Mouse (Mus musculus) CD4-positive, CD25-positive, alpha-beta regulatory T cell, adult 2 months (primary cell): ENCODE results near the gene Tut7.

Experiments used
- DNase-seq: peaks from one replicate; pipeline ENCODE4 v3.0.0-alpha.2; 2012; ENCODE audit warnings: low read depth, low spot score

Gene Tut7

DNA sequence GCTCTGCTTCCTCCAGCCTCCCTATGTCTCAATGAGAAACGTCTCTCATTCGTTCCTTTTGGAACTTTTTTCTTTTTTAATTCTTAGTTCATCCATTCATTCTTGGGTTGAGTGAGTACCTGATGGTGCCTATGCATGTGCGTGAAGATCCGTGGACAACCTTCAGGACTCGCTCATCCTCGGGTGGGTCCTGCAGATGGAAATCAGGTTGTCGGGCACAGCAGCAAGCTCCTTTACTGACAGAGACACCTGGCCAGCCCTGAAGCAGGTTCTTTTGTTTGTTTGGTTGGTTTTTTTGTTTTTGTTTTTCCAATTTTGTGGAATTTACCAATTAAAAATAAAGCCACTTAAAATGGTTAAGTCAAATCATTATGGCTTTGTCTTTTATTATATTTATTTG, 9.9 kb upstream of the Tut7 start:
- no peak for DNase-seq

DNA sequence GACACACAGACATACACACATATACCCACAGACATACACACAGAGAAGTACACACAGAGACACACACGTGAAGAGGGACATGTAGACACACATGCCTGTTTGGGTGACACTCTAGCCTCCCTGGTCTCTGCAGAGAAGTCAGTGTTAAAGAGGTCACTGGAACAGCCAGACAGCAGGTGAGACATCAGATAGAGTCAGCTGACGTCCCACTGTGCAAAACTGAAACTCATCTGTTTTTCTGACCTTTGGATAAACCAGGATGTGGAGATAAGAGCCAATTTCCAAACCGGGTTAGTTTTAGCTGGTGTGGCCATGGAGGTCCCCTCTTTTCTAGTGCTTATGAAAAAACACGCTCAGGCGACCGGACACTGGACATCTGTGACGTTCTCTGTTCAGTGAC, 9.5 kb upstream of the Tut7 start:
- no peak for DNase-seq

DNA sequence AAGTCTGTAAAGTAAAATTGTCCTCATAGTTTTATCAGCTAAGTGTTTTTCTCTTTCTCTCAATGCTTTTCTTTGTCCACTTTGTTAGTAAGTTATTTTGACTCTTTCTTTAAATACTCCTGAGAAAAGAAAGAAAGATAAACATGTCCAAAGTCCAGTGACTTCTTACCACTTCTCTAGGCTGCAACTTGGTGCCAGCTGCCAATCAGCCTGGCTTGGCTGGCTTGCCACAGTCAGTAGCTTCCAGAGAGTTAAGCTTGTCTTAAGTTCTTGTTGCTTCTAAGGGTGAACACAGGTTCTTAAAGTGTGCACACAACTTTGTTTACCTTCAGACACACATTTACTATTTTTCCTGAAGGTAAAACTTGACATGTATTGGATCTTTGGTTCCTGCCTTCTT, 3.0 kb upstream of the Tut7 start:
- no peak for DNase-seq

DNA sequence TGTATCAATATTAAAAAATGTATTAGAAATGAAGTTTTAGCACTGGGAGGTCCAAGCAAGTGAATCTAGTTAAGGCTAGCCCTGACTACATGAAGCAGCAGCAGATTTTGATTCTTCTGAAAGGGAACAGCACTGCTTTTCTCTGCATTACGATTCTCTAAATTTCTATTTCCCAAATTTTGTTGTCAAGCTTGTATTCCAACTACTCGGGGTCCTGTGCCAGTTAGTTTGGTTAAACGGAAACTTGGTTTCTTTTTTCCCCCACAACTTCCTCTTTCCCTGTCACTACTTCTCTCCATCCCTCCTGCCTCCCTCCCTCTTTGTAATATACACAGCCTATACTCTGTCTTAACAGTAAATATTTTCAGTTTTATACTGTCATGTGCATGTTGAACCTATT, 2.1 kb downstream of the Tut7 start:
- no peak for DNase-seq

DNA sequence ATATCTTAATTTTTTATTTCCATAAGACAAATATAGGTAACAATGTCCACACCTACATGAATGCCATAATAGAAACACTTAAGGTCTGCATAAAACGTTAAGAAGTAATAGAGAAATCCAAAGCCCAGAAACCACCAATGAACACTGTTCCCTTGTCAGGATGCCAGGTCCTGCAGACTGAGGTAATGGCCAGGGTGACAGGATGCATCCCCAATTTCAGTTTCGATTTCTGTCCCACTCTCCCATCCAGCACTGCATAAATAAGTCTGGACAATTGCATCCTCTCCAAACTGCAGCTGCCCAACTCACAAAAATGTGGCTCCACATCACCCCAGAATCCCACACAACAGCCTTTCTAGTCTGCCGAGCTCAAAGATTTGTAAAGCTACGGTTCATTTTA, 2.8 kb downstream of the Tut7 start:
- DNase-seq = no peak

DNA sequence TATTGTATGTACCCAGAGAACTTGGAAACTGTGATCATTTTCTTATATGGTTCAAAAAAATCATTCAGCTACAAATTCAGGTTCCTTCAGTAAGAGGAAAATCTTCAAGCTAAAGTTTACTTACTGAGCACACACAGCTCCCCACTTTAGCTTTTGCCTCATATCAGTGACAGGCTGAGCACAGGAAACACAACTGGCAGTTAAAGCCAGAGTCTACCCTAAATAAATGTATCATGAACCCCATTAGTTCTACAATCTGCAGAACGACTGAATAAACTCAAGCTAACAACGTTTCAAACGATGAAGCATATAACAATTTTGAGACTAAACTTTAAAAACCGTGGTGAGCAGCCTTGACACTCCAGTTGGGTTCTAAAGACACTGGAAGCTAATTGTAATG, 5.6 kb downstream of the Tut7 start:
- DNase-seq = no peak

DNA sequence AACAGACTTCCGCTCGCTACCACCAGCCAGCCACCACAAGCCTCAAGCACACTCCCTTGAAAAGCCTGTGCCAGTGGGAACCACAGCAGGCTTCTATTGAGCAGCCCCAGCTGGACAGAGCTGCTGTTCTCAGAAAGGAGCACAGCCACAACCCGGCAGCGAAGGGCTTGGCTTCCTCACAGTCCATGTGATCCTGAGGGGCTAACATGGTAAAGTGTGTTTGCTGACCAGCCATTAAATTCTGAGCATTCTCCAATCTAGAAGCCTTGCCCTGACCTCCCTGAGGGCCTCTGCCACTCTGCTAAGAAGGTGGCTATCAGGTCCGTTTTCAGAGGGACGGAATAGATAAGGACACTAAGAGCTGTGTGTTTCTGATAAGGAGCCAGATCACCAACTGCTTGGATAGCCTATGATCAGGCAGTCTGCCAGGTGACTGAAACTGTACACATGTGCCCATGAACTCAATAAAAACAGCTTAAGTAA, 8.8 kb downstream of the Tut7 start:
- no peak for DNase-seq

DNA sequence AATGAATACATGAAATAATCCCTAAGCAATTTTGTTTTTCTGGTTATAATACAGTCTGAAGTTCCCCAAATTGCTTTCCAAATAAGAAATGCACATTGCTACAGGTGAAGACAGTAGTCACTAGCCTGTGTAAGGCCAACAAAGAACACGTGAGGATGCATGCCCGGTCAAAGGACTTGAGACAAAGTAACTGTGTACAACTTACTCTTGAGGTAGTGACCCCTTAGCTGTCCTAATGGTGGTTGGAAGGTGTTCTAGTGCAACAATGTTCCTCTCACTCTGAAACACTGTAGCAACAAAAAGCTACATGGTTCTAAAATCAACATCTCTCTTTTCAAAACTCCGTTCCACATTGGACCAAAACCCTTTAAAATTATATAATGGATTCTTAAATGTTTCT, 11.4 kb downstream of the Tut7 start:
- no peak for DNase-seq

DNA sequence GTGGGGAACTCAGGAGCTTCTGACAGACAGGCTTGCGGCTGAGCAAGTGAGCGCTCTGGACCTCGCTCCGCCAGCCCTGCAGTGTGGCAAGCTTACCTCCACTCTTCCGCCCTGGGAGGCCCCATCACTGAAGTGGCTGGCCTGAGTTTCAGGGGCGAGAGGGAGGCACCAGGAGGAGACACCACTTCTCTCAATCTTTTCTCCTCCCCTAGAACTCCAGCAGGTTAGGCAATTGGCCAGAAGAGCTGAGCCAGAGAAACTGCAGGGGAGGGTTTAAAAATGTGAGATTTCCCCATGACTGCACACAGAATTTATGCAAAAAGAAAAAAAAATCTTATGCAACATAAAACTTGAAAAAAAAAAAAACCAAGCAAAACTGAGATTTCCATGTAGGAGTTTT, 21.9 kb downstream of the Tut7 start:
- no peak for DNase-seq

DNA sequence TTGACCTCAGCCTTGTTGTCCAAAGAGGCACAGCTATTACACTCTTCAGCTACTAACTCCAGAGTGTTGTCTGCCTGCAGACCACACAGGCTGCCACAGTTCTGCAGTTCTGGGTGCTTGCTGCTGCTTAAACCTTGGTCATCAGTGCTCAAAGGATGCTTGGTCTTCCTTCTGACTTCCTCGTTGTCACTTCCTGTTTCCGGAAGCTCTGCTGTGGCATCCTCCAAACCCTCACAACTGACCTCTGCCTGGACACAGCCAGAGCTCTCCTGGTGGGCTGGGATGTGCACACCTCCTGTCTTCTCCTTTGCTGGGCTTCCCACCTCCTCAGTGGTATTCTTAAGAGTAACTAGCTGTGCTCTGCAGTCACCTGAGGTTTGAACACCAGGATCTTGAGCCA, 22.9 kb downstream of the Tut7 start:
- no peak for DNase-seq

DNA sequence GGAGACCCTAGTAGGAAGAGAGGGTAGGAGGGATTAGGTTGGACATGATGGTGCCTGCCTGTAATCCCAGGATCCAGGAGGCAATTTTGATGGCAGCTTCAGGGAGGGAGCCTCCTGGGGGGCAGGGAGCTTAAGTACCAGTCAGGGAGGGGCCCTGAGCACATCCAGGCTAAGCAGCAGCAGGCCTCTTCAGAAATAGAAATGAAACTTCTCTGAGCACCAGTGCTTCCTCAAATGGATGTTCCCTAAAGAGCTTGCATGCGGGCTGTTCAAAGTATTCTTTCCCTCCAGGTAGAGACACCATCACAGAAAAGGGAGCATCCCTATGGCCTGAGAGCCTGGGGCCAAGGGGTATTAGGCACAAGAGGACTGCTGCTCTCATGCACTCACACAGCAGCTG, 24.6 kb downstream of the Tut7 start:
- DNase-seq = no peak

DNA sequence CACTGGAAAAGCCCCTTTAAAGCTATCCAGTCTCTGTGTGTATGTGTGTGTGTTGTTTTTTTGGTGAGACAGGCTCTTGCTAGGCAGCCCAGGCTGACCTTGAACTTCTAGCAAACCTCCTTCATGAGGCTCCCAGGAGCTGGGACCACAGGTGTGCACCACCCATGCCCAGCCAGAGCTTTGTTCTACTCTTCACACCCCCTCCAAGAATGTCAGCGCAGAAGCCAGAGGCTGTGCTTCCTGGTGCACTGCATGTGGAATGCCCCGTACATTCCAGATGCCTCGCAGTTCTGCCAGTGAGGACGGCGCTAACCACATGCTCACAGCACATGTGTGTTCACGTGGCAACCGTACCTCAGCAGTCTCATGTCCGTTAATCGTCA, 26.5 kb downstream of the Tut7 start:
- DNase-seq = no peak

DNA sequence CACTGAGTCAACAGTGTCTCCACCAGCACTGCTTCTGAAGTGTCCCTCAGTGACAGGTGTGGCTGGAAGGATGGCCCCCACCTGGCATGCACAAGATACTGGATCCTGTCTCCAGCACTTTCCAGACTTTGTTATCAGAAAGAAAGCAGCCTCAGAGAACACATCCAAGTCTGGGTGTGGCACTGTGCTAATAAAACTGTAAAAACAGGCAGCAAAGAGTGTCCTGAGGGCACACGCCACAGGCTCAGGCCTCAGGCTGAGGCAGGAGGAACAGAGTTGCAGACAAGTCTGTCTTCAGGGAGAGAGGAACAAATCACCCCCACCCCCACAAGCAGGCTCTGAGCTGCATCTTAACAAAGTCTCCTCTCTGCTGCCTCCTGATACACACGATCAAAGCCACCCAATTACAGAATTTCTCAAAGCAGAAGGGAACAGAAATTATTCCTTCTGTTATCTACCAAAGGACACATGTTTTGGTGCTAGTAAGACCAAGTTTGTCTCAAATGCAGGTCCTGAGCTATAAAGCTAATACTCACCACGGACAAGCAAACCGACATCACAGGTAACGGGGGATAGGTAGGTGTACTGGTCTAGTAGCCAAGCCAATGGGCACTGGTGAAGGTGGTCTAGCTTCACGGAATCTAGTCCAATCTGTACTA, 27.0 kb downstream of the Tut7 start:
- DNase-seq = no peak

DNA sequence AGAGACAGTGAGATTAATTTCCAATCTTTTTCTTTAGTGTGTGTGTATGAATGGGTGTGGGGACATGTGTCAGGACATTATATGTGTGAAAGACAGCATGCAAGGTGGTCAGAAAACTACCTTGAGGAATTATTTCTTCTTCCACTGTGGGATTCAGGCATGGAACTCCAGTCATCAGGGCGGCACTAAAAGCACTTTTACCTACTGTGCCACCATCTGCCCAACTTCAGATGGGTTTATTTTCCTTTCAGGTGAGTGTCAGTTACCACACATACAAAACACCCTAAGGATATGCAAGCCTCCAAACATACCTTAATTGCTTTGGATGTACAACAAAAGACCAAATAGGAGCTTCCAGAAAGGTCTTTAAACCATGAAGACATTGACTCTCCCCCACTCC, 28.2 kb downstream of the Tut7 start:
- no peak for DNase-seq

DNA sequence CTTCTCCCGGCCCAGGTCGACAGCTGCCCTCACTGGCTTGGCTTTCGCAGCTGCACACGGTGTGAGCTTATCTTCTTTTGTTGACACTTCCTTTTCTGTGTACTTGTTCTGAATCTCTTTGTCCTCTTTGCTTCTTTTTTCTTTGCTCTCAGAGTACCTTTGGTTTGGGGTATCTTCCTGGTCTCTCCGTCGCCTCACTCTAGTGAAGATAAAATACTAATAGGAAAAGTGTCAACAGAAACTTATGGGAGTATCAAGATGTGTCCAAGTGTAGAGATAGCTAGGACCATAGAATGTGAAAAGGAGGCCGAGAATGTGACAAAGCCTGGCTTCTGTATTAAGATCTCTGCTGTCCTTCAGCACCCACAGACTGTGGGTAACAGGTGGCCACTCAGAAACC, 40.8 kb downstream of the Tut7 start, which contains the start of gene Gm49354:
Gene Gm49354 (minus strand): TSS at position 101 of the 400 bp plus-strand sequence.
- DNase-seq = no peak

DNA sequence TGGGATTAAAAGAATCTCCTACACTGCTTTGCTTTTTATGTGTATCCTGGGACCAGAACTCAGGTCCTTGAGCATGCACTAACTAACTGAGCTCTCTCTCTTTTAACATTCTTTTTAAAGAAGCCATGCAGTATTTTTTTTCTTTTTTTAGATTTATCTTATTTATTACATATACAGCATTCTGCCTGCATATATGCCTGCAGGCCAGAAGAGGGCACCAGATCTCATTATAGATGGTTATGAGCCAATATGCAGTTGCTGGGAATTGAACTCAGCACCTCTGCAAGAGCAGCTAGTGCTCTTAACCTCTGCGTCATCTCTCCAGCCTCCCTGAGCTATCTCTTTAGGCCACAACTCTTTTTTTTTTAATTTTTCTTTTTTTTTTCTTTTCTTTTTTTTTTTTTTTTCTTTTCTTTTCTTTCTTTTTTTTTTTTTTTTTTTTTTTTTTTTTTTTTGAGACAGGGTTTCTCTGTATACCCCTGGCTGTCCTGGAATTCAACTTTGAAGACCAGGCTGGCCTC, 43.1 kb downstream of the Tut7 start:
- DNase-seq = peak; percentile 48

DNA sequence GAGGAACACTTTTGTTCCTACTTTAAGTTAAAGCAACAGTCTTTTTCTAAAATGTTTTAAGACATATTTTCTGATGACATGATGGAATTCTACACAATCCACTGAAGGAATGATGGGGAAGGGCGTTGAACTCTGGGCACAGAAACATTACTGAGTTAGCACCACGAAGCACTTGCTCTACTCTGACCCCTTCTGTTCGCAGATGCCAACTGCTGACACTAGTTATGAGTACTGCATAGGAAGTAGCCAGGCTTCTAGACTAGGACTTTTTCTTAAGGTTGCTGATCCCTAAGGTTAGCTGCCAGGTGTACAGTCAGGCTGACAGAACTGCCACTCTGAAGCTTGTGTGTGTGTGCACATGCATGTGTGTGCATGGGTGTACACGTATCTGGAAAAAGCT, 43.7 kb downstream of the Tut7 start:
- peak; percentile 53 for DNase-seq

DNA sequence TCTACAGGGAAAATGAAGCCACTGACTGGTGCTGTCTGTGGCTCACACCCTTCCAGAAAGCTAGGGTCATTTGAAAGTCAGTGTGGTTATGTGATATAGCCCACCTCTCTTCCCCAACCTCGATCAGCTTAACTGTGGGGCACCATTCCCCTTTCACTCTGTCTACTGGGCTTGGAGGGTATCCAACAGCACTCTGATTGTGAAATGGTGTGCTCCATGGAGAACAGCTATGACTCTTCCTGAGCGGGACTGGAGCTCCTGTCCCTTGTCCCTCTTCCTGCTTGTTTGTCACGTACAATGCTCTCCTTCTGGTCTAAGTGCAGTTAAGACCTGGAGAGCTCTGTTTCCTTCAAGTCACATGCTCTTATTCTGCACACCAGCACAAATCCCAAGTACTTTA, 47.8 kb downstream of the Tut7 start:
- no peak for DNase-seq

DNA sequence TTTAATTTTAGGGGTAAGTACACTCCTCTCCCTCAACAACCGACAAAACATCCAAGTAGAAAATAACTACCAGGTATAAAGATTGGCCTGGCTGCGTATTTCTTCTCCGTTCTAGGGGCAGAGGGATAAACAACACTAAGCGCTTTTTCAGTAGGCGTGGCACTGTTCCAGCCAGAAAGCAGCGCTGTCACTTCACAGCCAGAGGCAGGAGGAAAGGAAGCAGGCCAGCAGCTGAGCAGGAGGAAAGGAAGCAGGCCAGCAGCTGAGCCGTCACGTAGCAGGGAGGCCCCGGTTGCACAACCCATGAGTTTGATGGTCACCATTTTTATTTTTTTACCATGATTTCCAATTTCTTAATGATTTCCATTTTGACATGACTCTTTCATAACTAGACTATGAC, 51.7 kb downstream of the Tut7 start:
- DNase-seq = peak; percentile 61

DNA sequence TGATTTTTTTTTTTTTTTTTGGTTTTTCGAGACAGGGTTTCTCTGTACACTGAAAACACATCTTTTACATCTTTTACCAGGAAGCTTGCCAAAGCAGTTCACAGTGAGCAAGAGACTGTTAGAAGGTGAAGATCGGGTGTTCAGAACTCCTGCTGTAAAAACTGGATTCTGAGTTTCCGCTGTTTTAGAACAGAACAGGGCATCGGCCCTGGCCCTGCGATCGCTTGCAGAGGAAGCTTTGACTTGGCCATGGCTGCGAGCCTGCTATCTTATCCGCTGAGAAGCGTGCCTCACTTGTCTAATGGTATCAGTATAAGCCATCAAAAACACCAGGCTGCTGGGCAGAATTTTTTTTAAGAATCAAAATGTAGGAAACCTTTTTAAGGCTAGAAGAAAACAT, 52.1 kb downstream of the Tut7 start:
- DNase-seq = peak; percentile 49

DNA sequence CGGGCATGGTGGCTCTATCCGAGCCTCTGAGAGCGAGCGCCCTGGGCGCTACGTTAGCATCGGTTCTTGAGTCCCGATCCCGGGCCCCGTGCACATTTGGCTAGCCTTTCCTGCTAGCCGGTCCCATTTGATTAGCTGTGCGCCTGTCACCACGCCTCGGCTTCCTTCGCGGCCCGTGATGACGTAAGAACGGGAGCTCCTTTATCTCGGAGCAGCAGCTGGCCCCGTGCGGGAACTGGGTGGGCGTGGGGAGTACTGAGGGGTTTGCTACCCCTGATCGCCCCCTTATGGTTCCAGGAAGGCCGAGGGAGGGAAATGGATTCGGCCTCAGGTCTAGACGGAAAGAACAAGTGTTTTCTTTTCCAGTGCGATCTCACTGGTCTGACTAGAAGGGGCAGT, 52.8 kb downstream of the Tut7 start:
- DNase-seq = peak; percentile 91

DNA sequence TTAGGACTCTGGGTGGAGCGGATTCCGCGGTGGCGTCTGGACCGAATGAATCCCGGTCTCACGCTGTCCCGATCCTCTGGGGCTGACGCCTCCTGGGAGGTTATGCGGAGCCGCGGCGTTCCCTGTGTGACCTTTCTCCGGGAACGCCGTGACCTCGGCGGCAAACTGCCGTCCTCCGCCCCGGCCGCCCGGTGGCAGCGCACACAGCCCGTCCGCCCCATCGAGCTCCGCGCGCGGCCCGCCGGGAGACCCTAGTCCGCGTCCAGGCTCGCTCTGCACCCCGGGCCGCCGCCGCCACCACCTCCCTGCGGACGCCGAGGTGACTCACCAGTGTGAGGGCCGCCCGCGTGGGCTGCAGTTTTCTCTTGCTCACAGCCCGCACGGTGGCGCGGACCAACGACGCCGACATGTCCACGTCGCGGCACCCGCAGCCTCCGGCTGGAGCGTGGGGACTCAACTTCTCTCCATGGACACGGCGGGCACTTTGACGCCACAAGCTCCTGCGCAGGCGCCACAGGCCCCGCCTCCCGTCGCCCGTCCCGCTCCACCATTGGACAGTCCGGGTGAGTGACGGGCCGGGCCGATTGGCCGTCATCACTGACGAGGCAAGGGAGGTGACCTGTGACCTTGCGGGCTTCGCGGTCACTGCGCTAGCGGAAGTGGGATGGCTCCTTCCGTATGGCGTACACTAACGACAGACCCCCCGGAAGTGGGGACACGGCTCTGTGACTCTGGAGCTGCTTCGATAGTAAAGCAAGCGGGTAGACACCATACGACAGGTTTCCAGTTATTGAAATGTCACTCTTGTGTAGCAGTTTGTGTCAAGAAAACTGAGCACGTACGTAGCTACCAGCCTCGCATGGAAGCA, 53.4 kb downstream of the Tut7 start, which contains the start of gene Isca1:
Gene Isca1 (minus strand): TSS at position 515 of the 868 bp plus-strand sequence.
- peak; percentile 99 for DNase-seq

DNA sequence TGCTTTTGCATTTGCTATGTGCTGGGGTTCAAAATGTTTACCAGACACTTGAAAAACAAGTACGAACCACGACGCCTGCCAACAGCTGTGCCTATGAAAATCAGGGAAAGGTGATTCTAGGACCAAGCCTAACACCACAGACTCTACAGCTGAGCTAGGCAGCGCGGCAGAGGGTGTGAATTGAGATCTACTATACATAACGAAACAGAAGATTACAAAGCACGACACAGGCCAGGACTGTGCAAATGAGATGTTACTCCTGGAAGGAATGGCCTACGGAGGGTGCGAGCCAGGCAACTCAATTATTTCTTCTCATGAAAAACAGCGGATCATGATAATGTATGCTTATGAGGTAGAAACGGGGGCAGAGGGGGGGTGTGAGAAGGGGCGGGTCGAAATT, 54.4 kb downstream of the Tut7 start:
- DNase-seq = peak; percentile 11
